Mouse (Mus musculus): Measurements from ENCODE around the gene Thap2.

The Thap2 gene

GRCm38 (mm10) chr10:115350810-115351397 is 33.3 kb downstream of the Thap2 start:
- DNase-seq, result no peak

DNA sequence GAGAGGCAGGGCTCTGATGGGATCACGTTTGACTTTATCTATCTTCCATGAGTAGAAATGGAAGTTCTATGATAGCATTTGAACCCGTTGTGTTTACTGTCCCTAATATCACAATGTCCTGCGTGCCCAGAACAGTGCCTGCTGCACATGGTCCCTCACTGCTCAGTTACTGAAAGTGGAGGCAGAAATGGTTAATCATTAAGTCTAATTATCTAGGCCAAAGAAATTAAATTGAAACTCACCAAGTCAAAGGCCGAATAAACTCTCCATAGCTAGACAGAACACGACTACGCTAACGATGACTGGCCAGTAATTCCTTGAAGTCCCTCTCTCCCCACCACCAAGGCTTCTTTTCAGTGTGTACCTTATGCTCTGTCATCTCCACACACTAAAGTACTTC is 34.7 kb downstream of the Thap2 start:
- no peak for DNase-seq

DNA sequence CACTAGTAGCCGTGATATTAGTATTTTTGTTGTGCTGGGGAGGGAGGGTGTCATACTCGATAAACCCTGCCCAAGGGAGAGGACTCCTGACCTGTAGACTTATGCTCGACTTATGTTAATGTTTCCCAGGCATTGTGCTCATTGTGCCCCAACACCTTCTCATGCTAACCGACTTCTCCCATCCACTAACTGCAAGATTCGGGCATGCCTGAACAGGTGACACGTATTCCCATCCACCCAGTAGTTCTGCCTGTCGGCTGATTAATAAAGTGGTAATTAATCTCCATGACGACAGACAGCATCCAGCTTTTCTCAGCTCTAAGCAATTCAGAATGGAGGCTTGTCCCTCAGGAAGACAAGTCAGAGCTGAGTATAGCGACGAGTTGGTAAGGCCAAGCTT is 35.2 kb downstream of the Thap2 start:
- no peak for DNase-seq

DNA sequence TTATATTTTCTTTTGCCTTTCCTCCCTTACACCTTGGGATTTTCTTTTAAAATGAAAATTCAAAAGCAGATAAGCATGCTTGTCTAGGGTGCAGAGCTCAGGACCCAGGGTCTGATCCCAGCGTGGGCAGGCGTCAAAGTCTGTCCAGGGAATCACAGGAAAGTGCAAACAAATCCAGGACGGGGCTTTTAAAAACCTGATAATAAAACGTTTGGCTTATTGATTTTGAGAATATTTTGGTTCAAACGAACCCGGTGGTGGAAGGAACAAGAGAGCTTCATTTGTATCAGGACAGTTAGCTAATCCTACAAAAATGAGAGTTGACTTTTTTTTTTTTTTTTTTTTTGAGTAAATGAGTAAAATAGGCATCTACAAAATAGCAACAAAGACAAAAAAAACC is 36.1 kb downstream of the Thap2 start:
- DNase-seq, result no peak

- no peak for DNase-seq
These were observed 37.8 kb downstream of the Thap2 start for GRCm38 (mm10) chr10:115346444-115346843.

DNA sequence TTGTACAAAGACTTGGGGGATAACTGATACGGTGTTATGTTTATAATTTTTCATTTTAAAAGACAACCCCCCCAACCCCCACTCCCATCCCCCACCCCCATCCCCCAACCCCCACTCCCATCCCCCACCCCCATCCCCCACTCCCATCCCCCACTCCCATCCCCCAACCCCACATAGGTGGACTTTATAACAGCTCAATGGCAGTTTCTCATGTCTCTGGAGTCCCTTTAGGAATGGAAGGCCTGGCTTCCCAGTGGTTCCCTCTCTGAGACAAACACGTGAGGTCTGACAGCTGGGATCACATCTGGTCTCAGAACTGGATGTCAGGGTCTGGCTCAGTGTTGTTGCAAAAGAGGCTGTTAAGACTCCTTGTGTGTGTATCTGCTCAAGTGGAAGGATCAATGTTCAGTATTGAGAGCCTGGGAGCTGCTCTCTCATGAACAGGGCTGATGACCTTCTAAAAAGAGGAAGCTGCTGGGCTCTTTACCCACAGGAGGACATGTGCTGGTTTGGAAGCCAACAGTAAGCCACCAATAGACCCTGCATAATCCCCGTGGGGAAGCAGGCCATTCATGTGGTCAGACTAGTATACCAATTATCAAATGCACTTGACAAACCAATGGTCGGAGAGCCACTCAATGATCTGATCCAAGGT is 41.3 kb downstream of the Thap2 start:
- no peak for DNase-seq

- DNase-seq, result no peak
These were observed 44.4 kb downstream of the Thap2 start for GRCm38 (mm10) chr10:115339820-115340328.

DNA sequence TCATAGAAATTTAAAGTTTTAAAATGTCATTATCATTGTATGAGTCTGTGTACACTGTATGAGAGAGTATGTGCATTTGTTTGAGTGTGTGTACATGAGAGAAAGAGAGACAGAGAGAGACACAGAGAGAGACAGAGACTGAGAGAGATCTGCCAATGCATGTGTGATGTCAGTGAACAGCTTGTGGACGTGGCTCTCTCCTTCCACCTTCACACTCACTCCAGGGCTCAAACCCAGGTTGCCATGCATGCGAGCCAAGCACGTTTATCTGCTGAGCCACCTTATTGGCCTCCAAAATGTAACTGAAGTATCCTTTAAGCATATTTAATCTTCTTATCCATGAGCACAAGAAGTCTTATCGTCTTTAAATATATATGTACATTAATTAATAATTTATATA is 47.3 kb downstream of the Thap2 start:
- no peak for DNase-seq

- no peak for DNase-seq
These were observed 50.7 kb downstream of the Thap2 start for GRCm38 (mm10) chr10:115333528-115333927.

GRCm38 (mm10) chr10:115332997-115333396 is 51.2 kb downstream of the Thap2 start:
- no peak for DNase-seq

DNA sequence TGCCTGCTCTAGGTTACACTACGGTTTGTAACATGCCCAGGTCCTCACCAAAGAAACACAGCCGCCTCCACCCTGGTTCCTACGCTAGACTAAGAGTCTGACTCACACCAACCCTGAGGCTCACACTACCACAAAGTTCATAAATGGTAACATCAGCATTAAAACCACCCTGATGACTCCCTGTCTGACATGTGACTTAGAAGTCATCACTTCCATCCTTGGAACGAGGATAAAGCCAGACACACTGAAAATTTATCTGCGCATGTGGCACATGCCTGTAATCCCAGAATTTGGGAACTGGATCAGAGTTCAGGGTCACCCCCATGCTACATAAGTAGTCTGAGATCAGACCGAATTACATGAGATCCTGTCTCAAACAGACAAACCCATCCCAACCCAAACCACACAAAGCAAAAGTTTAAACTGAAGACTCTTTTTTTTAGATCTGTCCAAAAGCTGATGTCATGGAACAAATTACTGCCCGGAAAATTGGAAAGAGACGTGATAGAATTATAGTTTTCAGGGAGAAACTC is 51.8 kb downstream of the Thap2 start:
- DNase-seq, result no peak

GRCm38 (mm10) chr10:115329010-115329530 is 55.2 kb downstream of the Thap2 start:
- no peak for DNase-seq

DNA sequence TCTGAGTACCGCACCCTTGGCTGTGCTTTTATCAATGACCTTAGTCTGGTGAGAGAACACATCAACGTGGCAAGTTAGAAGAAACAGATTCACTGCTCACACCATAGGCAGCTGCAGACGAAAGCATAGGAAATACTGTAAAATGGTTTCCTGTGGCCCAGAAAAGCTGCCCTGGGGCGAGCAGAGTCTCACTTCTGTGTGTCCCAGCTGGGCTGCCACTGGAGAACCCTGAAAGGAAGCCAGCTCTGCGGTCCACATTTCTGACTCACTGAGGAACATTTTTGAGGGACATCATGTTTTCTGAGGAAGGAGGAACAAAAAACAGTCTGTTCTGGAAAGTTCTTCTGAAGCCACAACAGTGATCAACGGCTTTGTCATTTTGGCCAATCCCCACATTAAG is 55.7 kb downstream of the Thap2 start:
- peak; percentile 28 for DNase-seq

DNA sequence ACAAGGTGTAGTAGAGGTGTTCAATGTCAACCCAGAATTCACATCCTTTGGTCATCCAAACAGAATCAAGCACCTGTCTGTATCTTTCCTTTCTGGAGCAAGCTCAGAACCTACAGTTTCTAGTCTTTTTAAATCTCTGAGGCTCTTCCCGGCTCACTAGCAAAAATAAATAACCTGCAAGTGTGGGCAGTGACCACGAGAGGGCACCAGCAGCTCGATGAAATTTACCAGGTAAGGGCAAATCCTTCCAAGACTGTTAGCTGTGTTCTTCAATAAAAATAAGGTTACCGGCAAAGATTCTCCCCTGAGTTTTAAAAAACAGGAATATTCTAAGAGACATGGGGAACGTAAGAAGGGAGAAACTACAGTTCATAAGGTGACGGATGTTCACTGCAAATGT is 60.9 kb downstream of the Thap2 start:
- peak; percentile 82 for DNase-seq

- DNase-seq, result no peak
These were observed 62.8 kb downstream of the Thap2 start for GRCm38 (mm10) chr10:115321317-115322035.
